Mouse (Mus musculus) limb, embryonic 13.5 days (tissue): ENCODE results near the gene Jade1. TPM values are rescaled to one million over a fixed set of nuclear protein-coding genes. Genes with fewer than 3 reads are reported as not detected.

ENCODE experiments used
- ATAC-seq: fragments of 200-750 bp; cut with Nextera tagmentation; 2 replicates; pipeline ENCODE4 v1.8.0; 2017; ENCODE audit warnings: low read depth, moderate number of reproducible peaks, moderate TSS enrichment; ENCODE audit not compliant: low FRiP score
- H3K27ac ChIP-seq: fragments of 300-500 bp; sonication (generic); 2 replicates; pipeline ENCODE4 v1.5.1; 2015; ENCODE audit warnings: inconsistent platforms, mild to moderate bottlenecking, moderate library complexity
- H3K27me3 ChIP-seq: fragments of 300-500 bp; sonication (generic); 2 replicates; pipeline ENCODE4 v1.6.1; 2015; ENCODE audit warnings: mild to moderate bottlenecking, inconsistent platforms
- H3K36me3 ChIP-seq: fragments of 300-500 bp; sonication (generic); 2 replicates; pipeline ENCODE4 v1.6.1; 2015; ENCODE audit warnings: inconsistent platforms, mild to moderate bottlenecking, moderate library complexity
- H3K4me1 ChIP-seq: fragments of 300-500 bp; sonication (generic); 2 replicates; pipeline ENCODE4 v1.6.1; 2015; ENCODE audit warnings: inconsistent platforms
- H3K4me2 ChIP-seq: fragments of 300-500 bp; sonication (generic); replicated peaks from 2 replicates; pipeline ENCODE4 v1.6.1; 2015; ENCODE audit warnings: inconsistent platforms, mild to moderate bottlenecking, moderate library complexity
- H3K4me3 ChIP-seq: fragments of 300-500 bp; sonication (generic); 2 replicates; pipeline ENCODE4 v1.5.1; 2015; ENCODE audit warnings: moderate library complexity, mild to moderate bottlenecking, inconsistent platforms
- H3K9ac ChIP-seq: fragments of 300-500 bp; sonication (generic); 2 replicates; pipeline ENCODE4 v1.6.1; 2015; ENCODE audit warnings: mild to moderate bottlenecking, inconsistent platforms
- H3K9me3 ChIP-seq: fragments of 300-500 bp; sonication (generic); 2 replicates; pipeline ENCODE4 v1.6.1; 2016; ENCODE audit warnings: inconsistent platforms
- WGBS: fragments of 180-500 bp; shearing (Covaris S2); methylation state at CpG from one replicate; pipeline ENCODE4 v1.1.7; 2015; 5-methylcytosine and 5-hydroxymethylcytosine counted together
- polyA plus RNA-seq: library from polyadenylated mRNA; unstranded; fragments of >200 nt; fragmentation: Nextera tagmentation; extraction: Ambion mirVana; gene quantifications from 2 replicates; pipeline ENCODE4 v1.2.1, GENCODE M21; 2015

Jade1 gene
- polyA plus RNA-seq, 1 experiment from 2014 or later, result 11.4 TPM

- ATAC-seq, result peak; percentile 49
- Histone ChIP-seq H3K4me1 (peaks cover 10% of the 10 kb centered on the region; the same call in 1 of the 2 replicates), H3K27ac (peak overlapping the region; percentile 79), H3K9ac (peak overlapping the region; percentile 82), H3K4me3 (peak overlapping the region; percentile 65), H3K36me3 (no peaks in the 10 kb centered on the region), H3K27me3 (no peaks in the 10 kb centered on the region), H3K4me2 (peak overlapping the region; percentile 97), H3K9me3 (no peaks in the 10 kb centered on the region)
- under 1% methylated on average over 26 of the region's 26 CpGs for WGBS
These were observed 10.4 kb downstream of the Jade1 start for GRCm38 (mm10) chr3:41565955-41566354.

- no peak for ATAC-seq
- no peak overlapping the region for H3K9ac ChIP-seq
- peaks cover 3% of the 10 kb centered on the region; the same call in 1 of the 2 replicates for H3K27me3 ChIP-seq
- no peaks in the 10 kb centered on the region for H3K9me3 ChIP-seq
- no peaks in the 10 kb centered on the region for H3K36me3 ChIP-seq
- WGBS, result 79% methylated on average over 5 of the region's 5 CpGs
- no peak overlapping the region for H3K4me3 ChIP-seq
- H3K4me1 ChIP-seq, result peaks cover 18% of the 10 kb centered on the region
- H3K27ac ChIP-seq, result no peak overlapping the region
- no peak overlapping the region for H3K4me2 ChIP-seq
These were observed 14.4 kb downstream of the Jade1 start for GRCm38 (mm10) chr3:41569943-41570342.

GRCm38 (mm10) chr3:41572131-41572530, 16.6 kb downstream of the Jade1 start:
- 69% methylated on average over 4 of the region's 4 CpGs for WGBS
- Histone ChIP-seq H3K27ac (no peak overlapping the region), H3K4me2 (no peak overlapping the region), H3K27me3 (peaks cover 3% of the 10 kb centered on the region; the same call in 1 of the 2 replicates), H3K36me3 (no peaks in the 10 kb centered on the region), H3K4me3 (no peak overlapping the region), H3K9me3 (no peaks in the 10 kb centered on the region), H3K4me1 (peaks cover 22% of the 10 kb centered on the region), H3K9ac (no peak overlapping the region)
- no peak for ATAC-seq

GRCm38 (mm10) chr3:41572968-41573367, 17.4 kb downstream of the Jade1 start:
- Histone ChIP-seq H3K36me3 (no peaks in the 10 kb centered on the region), H3K4me1 (peaks cover 22% of the 10 kb centered on the region), H3K27me3 (peaks cover 3% of the 10 kb centered on the region; the same call in 1 of the 2 replicates), H3K27ac (no peak overlapping the region), H3K4me2 (no peak overlapping the region), H3K9ac (no peak overlapping the region), H3K9me3 (no peaks in the 10 kb centered on the region), H3K4me3 (no peak overlapping the region)
- 84% methylated on average over 11 of the region's 11 CpGs for WGBS
- ATAC-seq, result no peak

GRCm38 (mm10) chr3:41574208-41574607, 18.7 kb downstream of the Jade1 start:
- Histone ChIP-seq H3K4me2 (no peak overlapping the region), H3K27me3 (peaks cover 3% of the 10 kb centered on the region; the same call in 1 of the 2 replicates), H3K36me3 (no peaks in the 10 kb centered on the region), H3K4me1 (peaks cover 26% of the 10 kb centered on the region), H3K9ac (no peak overlapping the region), H3K9me3 (no peaks in the 10 kb centered on the region), H3K4me3 (no peak overlapping the region), H3K27ac (no peak overlapping the region)
- ATAC-seq, result no peak
- whole genome bisulfite sequencing, result 39% methylated on average over 8 of the region's 8 CpGs

GRCm38 (mm10) chr3:41574720-41575435, 19.3 kb downstream of the Jade1 start:
- 0 out of 2 replicates have a peak, but pooled peaks have one; percentile 51 for ATAC-seq
- H3K4me1 ChIP-seq, result peaks cover 31% of the 10 kb centered on the region
- H3K4me2 ChIP-seq, result no peak overlapping the region
- H3K27ac ChIP-seq, result no peak overlapping the region
- WGBS, result 41% methylated on average over 7 of the region's 7 CpGs
- peaks cover 3% of the 10 kb centered on the region; the same call in 1 of the 2 replicates for H3K27me3 ChIP-seq
- H3K9me3 ChIP-seq, result no peaks in the 10 kb centered on the region
- no peaks in the 10 kb centered on the region for H3K36me3 ChIP-seq
- no peak overlapping the region for H3K9ac ChIP-seq
- no peak overlapping the region for H3K4me3 ChIP-seq

- no peak for ATAC-seq
- 74% methylated on average over 5 of the region's 5 CpGs for WGBS
- no peak overlapping the region for H3K4me3 ChIP-seq
- no peak overlapping the region for H3K27ac ChIP-seq
- peaks cover 3% of the 10 kb centered on the region; the same call in 1 of the 2 replicates for H3K27me3 ChIP-seq
- no peak overlapping the region for H3K4me2 ChIP-seq
- no peaks in the 10 kb centered on the region for H3K9me3 ChIP-seq
- no peak overlapping the region for H3K9ac ChIP-seq
- no peaks in the 10 kb centered on the region for H3K36me3 ChIP-seq
- H3K4me1 ChIP-seq, result peaks cover 42% of the 10 kb centered on the region
These were observed 20.4 kb downstream of the Jade1 start for GRCm38 (mm10) chr3:41575971-41576370.

GRCm38 (mm10) chr3:41577240-41577639, 21.7 kb downstream of the Jade1 start:
- 87% methylated on average over 2 of the region's 2 CpGs for WGBS
- no peaks in the 10 kb centered on the region for H3K36me3 ChIP-seq
- peaks cover 54% of the 10 kb centered on the region for H3K4me1 ChIP-seq
- H3K9me3 ChIP-seq, result no peaks in the 10 kb centered on the region
- H3K9ac ChIP-seq, result no peak overlapping the region
- ATAC-seq, result no peak
- no peak overlapping the region for H3K4me3 ChIP-seq
- no peak overlapping the region for H3K27ac ChIP-seq
- H3K27me3 ChIP-seq, result no peaks in the 10 kb centered on the region
- H3K4me2 ChIP-seq, result no peak overlapping the region

GRCm38 (mm10) chr3:41579873-41580272, 24.3 kb downstream of the Jade1 start:
- 31% methylated on average over 4 of the region's 4 CpGs for WGBS
- no peak overlapping the region for H3K9ac ChIP-seq
- H3K9me3 ChIP-seq, result no peaks in the 10 kb centered on the region
- H3K27ac ChIP-seq, result no peak overlapping the region
- ATAC-seq, result no peak
- no peaks in the 10 kb centered on the region for H3K27me3 ChIP-seq
- H3K4me3 ChIP-seq, result no peak overlapping the region
- H3K4me1 ChIP-seq, result peaks cover 46% of the 10 kb centered on the region
- H3K4me2 ChIP-seq, result no peak overlapping the region
- no peaks in the 10 kb centered on the region for H3K36me3 ChIP-seq

- H3K27ac ChIP-seq, result no peak overlapping the region
- H3K9me3 ChIP-seq, result no peaks in the 10 kb centered on the region
- H3K36me3 ChIP-seq, result no peaks in the 10 kb centered on the region
- WGBS, result 44% methylated on average over 14 of the region's 14 CpGs
- no peak for ATAC-seq
- H3K9ac ChIP-seq, result peak overlapping the region; percentile 21; the same call in 1 of the 2 replicates
- no peak overlapping the region for H3K4me3 ChIP-seq
- no peaks in the 10 kb centered on the region for H3K27me3 ChIP-seq
- peaks cover 38% of the 10 kb centered on the region for H3K4me1 ChIP-seq
- no peak overlapping the region for H3K4me2 ChIP-seq
These were observed 25.1 kb downstream of the Jade1 start for GRCm38 (mm10) chr3:41580401-41581323.

- Histone ChIP-seq H3K4me1 (peaks cover 37% of the 10 kb centered on the region), H3K9me3 (no peaks in the 10 kb centered on the region), H3K27ac (no peak overlapping the region), H3K36me3 (no peaks in the 10 kb centered on the region), H3K4me3 (no peak overlapping the region), H3K9ac (peak overlapping the region; percentile 43; the same call in 1 of the 2 replicates), H3K27me3 (no peaks in the 10 kb centered on the region), H3K4me2 (no peak overlapping the region)
- 28% methylated on average over 8 of the region's 8 CpGs for WGBS
- no peak for ATAC-seq
These were observed 25.9 kb downstream of the Jade1 start for GRCm38 (mm10) chr3:41581436-41581835.

- WGBS, result 71% methylated on average over 7 of the region's 7 CpGs
- no peak for ATAC-seq
These were observed 26.7 kb downstream of the Jade1 start for GRCm38 (mm10) chr3:41582256-41582655.

More at GRCm38 (mm10) chr3:41582256-41582655, 26.7 kb downstream of the Jade1 start:
- no peak overlapping the region for H3K27ac ChIP-seq
- H3K27me3 ChIP-seq, result no peaks in the 10 kb centered on the region
- H3K4me2 ChIP-seq, result no peak overlapping the region
- no peak overlapping the region for H3K9ac ChIP-seq
- no peak overlapping the region for H3K4me3 ChIP-seq
- H3K36me3 ChIP-seq, result no peaks in the 10 kb centered on the region
- peaks cover 43% of the 10 kb centered on the region for H3K4me1 ChIP-seq
- no peaks in the 10 kb centered on the region for H3K9me3 ChIP-seq
